Mouse (Mus musculus) lung, adult 2 months (tissue): Measurements from ENCODE around the gene Vav3. TPM values are rescaled to one million over a fixed set of nuclear protein-coding genes. Genes with fewer than 3 reads are reported as not detected.

Experiments
- DNase-seq: peaks from one replicate; pipeline ENCODE4 v3.0.0; 2022
- H3K4me1 ChIP-seq: fragments of 200-500 bp; 2 replicates; pipeline ENCODE4 v1.6.1; 2011; ENCODE audit warnings: low read length; ENCODE audit not compliant: control insufficient read depth, insufficient read depth
- H3K4me3 ChIP-seq: fragments of 200-500 bp; replicated peaks from 2 replicates; pipeline ENCODE3; 2011; ENCODE audit warnings: low read depth, mild to moderate bottlenecking, control low read depth, low read length; ENCODE audit errors: extremely low read depth
- CTCF ChIP-seq: fragments of 200-500 bp; IDR thresholded peaks from 2 replicates; pipeline ENCODE4 v1.5.1; 2011; ENCODE audit warnings: mild to moderate bottlenecking, low read length, control low read depth; ENCODE audit not compliant: insufficient read depth
- POLR2A ChIP-seq: fragments of 200-500 bp; IDR thresholded peaks from 2 replicates; pipeline ENCODE4 v1.6.1; 2011; ENCODE audit warnings: low read depth, mild to moderate bottlenecking, control low read depth, low read length, borderline replicate concordance; ENCODE audit errors: extremely low read depth
- WGBS: fragments of 180-500 bp; shearing (Covaris S2); methylation state at CpG from one replicate; pipeline ENCODE4 v1.1.7; 2018; 5-methylcytosine and 5-hydroxymethylcytosine counted together
- polyA plus RNA-seq: library from polyadenylated mRNA; depleted of rRNA; stranded (reverse); fragments of >200 nt; gene quantifications from 2 replicates; pipeline ENCODE4 v1.2.3, GENCODE M21; 2012

Vav3 gene
- polyA plus RNA-seq, 1 experiment = 3.9 TPM

DNA sequence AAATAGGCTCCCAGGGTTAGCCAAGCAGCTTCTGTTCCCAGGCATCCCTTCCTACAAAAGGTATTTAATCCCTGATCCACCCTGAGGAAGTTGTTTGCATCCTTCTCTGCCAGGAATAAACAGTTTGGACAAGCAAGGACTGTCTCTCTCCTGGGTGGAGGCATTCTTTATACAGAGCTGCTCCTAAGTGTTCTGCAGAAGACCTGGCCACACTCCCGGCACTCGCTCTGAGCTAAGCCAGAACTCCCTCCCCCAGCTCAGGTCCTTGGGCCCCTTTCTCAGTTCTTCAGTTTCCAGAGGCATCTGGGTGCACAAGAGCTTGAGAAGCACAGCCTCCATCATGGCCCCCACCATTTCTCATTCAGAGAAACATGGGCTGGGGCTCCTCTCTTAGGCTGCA, 216.9 kb downstream of the Vav3 start:
- no peak for TF ChIP-seq POLR2A
- 26% methylated on average over 2 of the region's 2 CpGs for WGBS
- H3K4me1 ChIP-seq = 0 out of 2 replicates have a peak, but pooled peaks cover 2% of the 10 kb centered on the region
- no peak for DNase-seq
- no peak overlapping the region for H3K4me3 ChIP-seq

GRCm38 (mm10) chr3:109561295-109561694, 220.8 kb downstream of the Vav3 start:
- 87% methylated on average over 4 of the region's 4 CpGs for WGBS
- TF ChIP-seq CTCF (no peak), POLR2A (no peak)
- Histone ChIP-seq H3K4me3 (no peak overlapping the region), H3K4me1 (0 out of 2 replicates have a peak, but pooled peaks cover 2% of the 10 kb centered on the region)
- no peak for DNase-seq

GRCm38 (mm10) chr3:109561776-109562175, 221.3 kb downstream of the Vav3 start:
- Histone ChIP-seq H3K4me3 (no peak overlapping the region), H3K4me1 (0 out of 2 replicates have a peak, but pooled peaks cover 2% of the 10 kb centered on the region)
- no peak for DNase-seq
- TF ChIP-seq CTCF (no peak), POLR2A (no peak)
- WGBS = 49% methylated on average over 7 of the region's 7 CpGs

DNA sequence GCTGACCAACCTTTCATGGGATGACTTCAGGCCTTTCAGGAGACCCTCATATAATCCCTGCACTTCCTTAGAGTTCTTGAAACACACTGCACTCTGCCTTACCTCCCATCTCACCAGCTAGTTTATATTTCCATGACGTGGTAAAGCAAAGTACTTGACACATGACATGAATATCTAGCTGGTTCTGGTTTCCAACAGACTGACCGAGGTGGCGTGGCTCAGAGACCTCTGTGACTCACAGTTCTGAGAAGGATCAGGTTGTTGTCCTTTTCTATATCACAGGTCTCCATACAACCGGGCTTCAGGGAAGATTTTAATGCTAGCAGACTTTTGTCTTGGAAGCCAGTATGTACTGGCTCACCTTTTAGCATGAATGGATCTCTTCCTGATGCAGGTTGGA, 221.8 kb downstream of the Vav3 start:
- TF ChIP-seq CTCF = no peak
- TF ChIP-seq POLR2A = no peak
- no peak for DNase-seq
- 78% methylated on average over 4 of the region's 4 CpGs for WGBS
- H3K4me1 ChIP-seq = 0 out of 2 replicates have a peak, but pooled peaks cover 2% of the 10 kb centered on the region
- no peak overlapping the region for H3K4me3 ChIP-seq

GRCm38 (mm10) chr3:109564443-109564842, 224.0 kb downstream of the Vav3 start:
- no peak overlapping the region for H3K4me3 ChIP-seq
- TF ChIP-seq POLR2A (no peak), CTCF (no peak)
- no peak for DNase-seq
- WGBS = 83% methylated on average over 2 of the region's 2 CpGs
- H3K4me1 ChIP-seq = no peaks in the 10 kb centered on the region; the same call in none of the 2 replicates

DNA sequence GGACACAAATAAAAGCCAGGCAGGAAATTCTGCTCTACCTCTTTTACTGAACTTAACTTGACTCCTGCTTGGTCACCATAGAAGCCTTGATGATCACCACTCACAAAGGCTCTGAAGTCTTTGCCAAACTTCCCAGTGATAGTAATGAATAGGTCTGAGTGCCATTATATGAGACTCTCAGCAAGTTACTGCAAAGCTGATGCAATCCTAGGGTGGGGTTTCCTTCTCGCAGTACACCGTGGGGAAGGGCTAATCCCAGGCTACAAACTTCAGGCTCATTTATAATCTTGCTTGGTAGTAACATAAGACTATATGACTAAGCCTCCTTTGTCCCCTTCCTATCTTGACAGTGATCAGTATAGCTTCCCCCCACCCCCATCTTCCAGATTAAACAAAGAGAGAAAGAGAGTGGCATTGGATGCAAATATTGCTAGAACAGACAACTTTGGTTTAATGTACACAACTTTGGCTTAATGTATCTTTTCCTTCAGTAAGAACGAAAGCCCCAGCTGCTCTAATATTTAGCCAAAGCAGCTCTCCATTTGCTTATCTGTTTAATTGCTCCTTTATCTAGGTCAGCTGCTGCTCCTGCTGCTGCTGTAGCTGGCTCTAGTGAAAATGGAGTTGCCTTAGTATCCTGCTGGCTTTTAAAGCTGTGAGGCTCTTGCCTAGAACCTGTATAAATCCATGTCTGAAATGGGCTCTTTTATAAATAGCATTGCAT, 228.3 kb downstream of the Vav3 start:
- Histone ChIP-seq H3K4me1 (no peaks in the 10 kb centered on the region; the same call in none of the 2 replicates), H3K4me3 (no peak overlapping the region)
- WGBS = 14% methylated on average over 3 of the region's 3 CpGs
- DNase-seq = no peak
- TF ChIP-seq CTCF (no peak), POLR2A (no peak)

DNA sequence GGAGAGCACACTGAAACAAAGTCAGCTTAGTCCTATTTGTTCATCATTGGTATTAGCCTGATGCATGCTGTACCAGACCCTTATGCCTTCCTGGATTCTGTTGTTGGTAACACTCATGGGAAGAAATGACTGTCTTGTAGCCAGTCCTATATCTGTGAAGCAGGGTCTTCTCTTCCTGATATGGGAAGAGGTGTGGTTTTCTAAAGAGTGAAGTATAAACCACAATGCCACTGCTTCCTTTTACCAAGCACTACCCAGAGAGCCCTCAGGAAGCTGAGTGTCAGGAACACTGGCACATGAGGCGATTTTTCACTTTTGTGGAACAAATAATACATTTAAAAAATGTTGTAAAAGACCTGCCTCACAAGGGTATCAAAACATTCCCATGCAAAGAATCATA, 231.0 kb downstream of the Vav3 start:
- H3K4me1 ChIP-seq = no peaks in the 10 kb centered on the region; the same call in none of the 2 replicates
- 53% methylated on average over 1 of the region's 1 CpGs for WGBS
- TF ChIP-seq CTCF (no peak), POLR2A (no peak)
- H3K4me3 ChIP-seq = no peak overlapping the region
- DNase-seq = no peak

DNA sequence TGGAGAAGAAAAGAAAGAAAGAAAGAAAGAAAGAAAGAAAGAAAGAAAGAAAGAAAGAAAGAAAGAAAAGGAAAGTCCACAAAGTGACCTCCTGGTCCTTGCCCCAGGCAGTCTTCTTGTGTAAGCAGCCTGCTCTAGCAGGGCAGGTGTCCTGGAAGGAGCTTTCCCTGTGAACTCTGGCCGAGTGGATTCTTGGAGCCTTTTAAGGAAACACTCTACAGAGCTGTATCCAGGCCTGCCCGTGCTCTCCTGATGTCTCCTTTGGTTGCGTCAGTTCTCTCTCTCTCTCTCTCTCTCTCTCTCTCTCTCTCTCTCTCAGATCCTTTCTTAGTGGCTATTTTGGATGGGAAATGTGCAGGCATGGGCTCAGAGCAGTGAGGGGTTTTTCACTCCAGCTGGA, 232.4 kb downstream of the Vav3 start:
- DNase-seq = no peak
- no peak overlapping the region for H3K4me3 ChIP-seq
- 74% methylated on average over 3 of the region's 3 CpGs for WGBS
- no peak for TF ChIP-seq CTCF
- no peak for TF ChIP-seq POLR2A
- no peaks in the 10 kb centered on the region; the same call in none of the 2 replicates for H3K4me1 ChIP-seq

DNA sequence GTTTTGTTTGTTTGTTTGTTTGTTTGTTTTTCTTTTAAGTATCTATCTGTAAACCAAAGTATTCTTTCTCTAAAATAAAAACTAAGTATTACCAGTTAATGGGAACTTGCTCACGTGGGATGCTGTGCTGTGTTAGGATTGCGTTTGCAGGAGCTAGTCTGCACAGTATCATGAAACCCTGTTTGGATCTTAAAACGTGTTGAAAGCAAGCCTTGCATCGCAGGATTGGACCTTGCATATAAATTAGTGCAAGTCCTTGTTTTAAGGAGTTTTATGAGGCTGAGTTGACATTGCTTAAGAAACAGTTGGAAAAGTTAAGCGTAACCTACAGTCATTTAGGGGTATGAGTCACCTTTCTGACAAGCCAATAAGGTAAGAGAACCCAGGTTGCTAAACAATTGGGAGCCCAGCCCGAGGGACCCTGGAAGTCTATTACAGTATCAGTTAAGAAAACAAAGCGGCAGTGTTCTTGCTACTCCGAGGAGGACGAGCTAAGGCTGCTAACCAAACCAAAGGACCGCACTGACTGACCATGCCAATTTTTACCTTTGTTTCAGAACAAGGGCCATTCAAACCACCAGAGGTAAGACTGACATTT, 233.2 kb downstream of the Vav3 start:
- no peak for TF ChIP-seq POLR2A
- no peak for TF ChIP-seq CTCF
- H3K4me3 ChIP-seq = no peak overlapping the region
- 66% methylated on average over 10 of the region's 10 CpGs for WGBS
- no peak for DNase-seq
- no peaks in the 10 kb centered on the region for H3K4me1 ChIP-seq

DNA sequence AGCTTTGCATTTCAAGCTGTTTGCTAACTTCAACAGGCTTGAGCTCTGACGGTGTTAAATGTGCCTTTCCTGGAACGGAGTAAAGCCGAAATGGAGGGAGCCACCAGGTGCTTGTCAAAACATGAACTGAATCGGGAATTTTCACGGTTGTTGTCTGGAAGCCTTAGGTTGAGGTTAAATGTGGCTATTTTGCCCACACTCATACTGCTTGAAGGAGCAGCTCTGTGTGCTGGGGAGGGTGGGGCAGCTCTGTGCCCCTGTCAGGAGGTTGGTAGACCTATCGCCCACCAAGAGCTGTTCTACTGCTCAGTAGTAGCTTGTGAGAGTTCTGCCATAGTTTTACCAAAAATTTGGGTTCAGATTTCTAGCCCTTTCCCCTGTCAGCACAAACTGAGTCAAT, 233.7 kb downstream of the Vav3 start:
- 65% methylated on average over 6 of the region's 6 CpGs for WGBS
- TF ChIP-seq POLR2A (no peak), CTCF (no peak)
- H3K4me3 ChIP-seq = no peak overlapping the region
- DNase-seq = no peak
- H3K4me1 ChIP-seq = no peaks in the 10 kb centered on the region
